Mouse (Mus musculus) neural tube, embryonic 11.5 days (tissue): ENCODE measurements around the gene Fadd. TPM values are rescaled to one million over a fixed set of nuclear protein-coding genes. Genes with fewer than 3 reads are reported as not detected.

Source experiments
- ATAC-seq: fragments of 200-750 bp; cut with Nextera tagmentation; 2 replicates; pipeline ENCODE4 v1.8.0; 2017; ENCODE audit warnings: moderate number of reproducible peaks, mild to moderate bottlenecking, moderate TSS enrichment, moderate library complexity; ENCODE audit not compliant: insufficient read depth, low FRiP score, low TSS enrichment
- DNase-seq: peaks from one replicate; pipeline ENCODE4 v3.0.0-alpha.2; 2015; ENCODE audit warnings: low spot score
- H3K27ac ChIP-seq: fragments of 300-500 bp; sonication (generic); 2 replicates; pipeline ENCODE4 v1.5.1; 2014; ENCODE audit warnings: low read depth, mild to moderate bottlenecking, low read length
- H3K27me3 ChIP-seq: fragments of 300-500 bp; sonication (generic); 2 replicates; pipeline ENCODE4 v1.6.1; 2014; ENCODE audit warnings: mild to moderate bottlenecking, low read length, mixed read lengths; ENCODE audit not compliant: control insufficient read depth, insufficient read depth
- H3K36me3 ChIP-seq: fragments of 300-500 bp; sonication (generic); 2 replicates; pipeline ENCODE4 v1.6.1; 2014; ENCODE audit warnings: mild to moderate bottlenecking, low read length, moderate library complexity, mixed read lengths; ENCODE audit not compliant: control insufficient read depth, insufficient read depth
- H3K4me1 ChIP-seq: fragments of 300-500 bp; sonication (generic); 2 replicates; pipeline ENCODE4 v1.6.1; 2014; ENCODE audit warnings: low read length, mixed read lengths; ENCODE audit not compliant: control insufficient read depth, insufficient read depth
- H3K4me2 ChIP-seq: fragments of 300-500 bp; sonication (generic); 2 replicates; pipeline ENCODE4 v1.6.1; 2014; ENCODE audit warnings: low read depth, mild to moderate bottlenecking, moderate library complexity
- H3K4me3 ChIP-seq: fragments of 300-500 bp; sonication (generic); 2 replicates; pipeline ENCODE4 v1.5.1; 2014; ENCODE audit warnings: low read depth, low read length
- H3K9ac ChIP-seq: fragments of 300-500 bp; sonication (generic); 2 replicates; pipeline ENCODE4 v1.6.1; 2014; ENCODE audit warnings: mild to moderate bottlenecking, low read length
- H3K9me3 ChIP-seq: fragments of 300-500 bp; sonication (generic); 2 replicates; pipeline ENCODE4 v1.6.1; 2016; ENCODE audit warnings: low read length; ENCODE audit not compliant: control insufficient read depth
- WGBS: fragments of 180-500 bp; shearing (Covaris S2); extraction: QIAGEN DNeasy Blood & Tissue Kit; methylation state at CpG from one replicate; pipeline ENCODE4 v1.1.7; 2014; 5-methylcytosine and 5-hydroxymethylcytosine counted together
- polyA plus RNA-seq: library from polyadenylated mRNA; unstranded; fragments of >200 nt; fragmentation: Nextera tagmentation; extraction: Ambion mirVana; gene quantifications from 2 replicates; pipeline ENCODE4 v1.2.1, GENCODE M21; 2014

Gene Fadd
- polyA plus RNA-seq, 1 experiment from 2014 or later, result 9.4 TPM

DNA sequence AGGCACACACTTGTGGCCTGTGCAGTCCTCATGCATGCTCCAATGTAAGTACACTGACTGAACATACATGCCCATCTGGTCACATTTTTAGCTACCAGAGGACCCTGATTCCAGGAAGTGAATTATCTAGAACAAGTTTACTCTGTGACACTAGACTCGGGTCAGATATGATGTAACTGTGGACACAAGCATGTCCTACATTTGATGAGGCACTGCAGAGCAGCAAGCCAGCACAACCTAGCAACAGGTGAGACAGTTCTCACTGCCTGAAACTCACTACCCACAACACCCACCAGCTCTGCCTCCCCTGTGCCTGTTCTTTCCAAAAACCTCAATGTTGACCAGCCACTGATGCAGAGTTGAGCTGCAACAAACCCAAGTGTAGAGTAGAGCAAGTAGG is 31.5 kb downstream of the Fadd start:
- H3K9ac ChIP-seq, result no peak overlapping the region
- no peaks in the 10 kb centered on the region for H3K27me3 ChIP-seq
- no peaks in the 10 kb centered on the region for H3K9me3 ChIP-seq
- ATAC-seq (no peak), DNase-seq (no peak)
- H3K4me3 ChIP-seq, result no peak overlapping the region
- 95% methylated on average over 1 of the region's 1 CpGs for WGBS
- peaks cover 8% of the 10 kb centered on the region for H3K4me1 ChIP-seq
- no peak overlapping the region for H3K4me2 ChIP-seq
- peaks cover 2% of the 10 kb centered on the region; the same call in 1 of the 2 replicates for H3K36me3 ChIP-seq
- no peak overlapping the region for H3K27ac ChIP-seq

DNA sequence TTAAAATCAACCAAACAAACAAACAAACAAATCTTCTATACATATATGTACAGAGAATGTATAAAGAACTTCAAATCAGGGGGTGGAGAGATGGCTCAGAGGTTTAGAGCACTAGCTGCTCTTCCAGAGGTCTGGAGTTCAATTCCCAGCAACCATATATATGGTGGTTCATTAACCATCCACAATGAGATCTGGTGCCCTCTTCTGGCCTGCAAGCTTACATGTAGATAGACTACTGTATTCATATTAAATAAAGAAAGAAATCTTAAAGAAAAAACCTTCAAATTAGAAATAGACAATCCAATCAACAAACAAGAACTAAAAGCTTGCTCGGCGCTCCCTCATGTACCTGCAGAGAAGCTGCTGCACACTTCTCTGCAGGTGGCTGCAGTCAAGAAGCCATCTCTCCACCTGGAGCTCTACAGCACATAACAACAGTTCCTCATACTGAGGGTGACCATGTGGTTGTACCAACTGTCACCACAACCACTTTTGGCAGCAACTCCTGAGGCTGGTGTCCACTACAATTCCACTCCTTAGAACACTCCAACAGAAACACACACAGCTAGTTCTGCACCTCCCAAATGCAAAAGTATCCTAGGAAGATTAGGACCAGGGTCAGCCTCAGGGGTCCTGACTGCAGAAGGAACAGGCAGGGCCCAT is 32.2 kb downstream of the Fadd start:
- no peak for ATAC-seq
- H3K9ac ChIP-seq, result no peak overlapping the region
- no peak overlapping the region for H3K4me3 ChIP-seq
- H3K27ac ChIP-seq, result no peak overlapping the region
- peaks cover 2% of the 10 kb centered on the region; the same call in 1 of the 2 replicates for H3K36me3 ChIP-seq
- peaks cover 8% of the 10 kb centered on the region for H3K4me1 ChIP-seq
- no peak overlapping the region for H3K4me2 ChIP-seq
- no peak for DNase-seq
- no peaks in the 10 kb centered on the region for H3K27me3 ChIP-seq
- H3K9me3 ChIP-seq, result no peaks in the 10 kb centered on the region
- 94% methylated on average over 2 of the region's 2 CpGs for WGBS

DNA sequence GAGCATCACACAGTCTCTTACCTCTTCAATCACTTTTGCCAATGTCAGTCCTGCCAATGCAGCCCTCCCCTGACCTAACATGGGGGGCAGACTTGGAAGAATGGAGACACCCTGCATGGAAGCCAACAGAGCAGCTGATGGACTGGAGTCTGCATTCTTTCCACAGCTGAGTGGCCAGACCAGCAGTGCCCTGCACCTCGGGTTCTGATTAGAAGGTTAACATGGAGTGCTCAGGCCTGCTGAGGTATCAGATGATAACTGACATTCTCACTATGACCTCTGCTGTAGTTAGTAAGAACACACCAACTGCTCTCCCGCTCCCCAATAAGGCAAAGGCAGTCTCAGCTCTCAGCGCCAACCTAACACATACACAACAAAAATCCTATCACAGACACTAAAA is 37.0 kb downstream of the Fadd start:
- ATAC-seq, result no peak
- H3K27me3 ChIP-seq, result no peaks in the 10 kb centered on the region
- H3K36me3 ChIP-seq, result no peaks in the 10 kb centered on the region; the same call in 1 of the 2 replicates
- no peak overlapping the region for H3K27ac ChIP-seq
- WGBS, result 90% methylated on average over 3 of the region's 3 CpGs
- H3K9me3 ChIP-seq, result no peaks in the 10 kb centered on the region
- H3K4me1 ChIP-seq, result no peaks in the 10 kb centered on the region
- DNase-seq, result no peak
- H3K4me3 ChIP-seq, result no peak overlapping the region
- H3K4me2 ChIP-seq, result no peak overlapping the region
- H3K9ac ChIP-seq, result no peak overlapping the region

DNA sequence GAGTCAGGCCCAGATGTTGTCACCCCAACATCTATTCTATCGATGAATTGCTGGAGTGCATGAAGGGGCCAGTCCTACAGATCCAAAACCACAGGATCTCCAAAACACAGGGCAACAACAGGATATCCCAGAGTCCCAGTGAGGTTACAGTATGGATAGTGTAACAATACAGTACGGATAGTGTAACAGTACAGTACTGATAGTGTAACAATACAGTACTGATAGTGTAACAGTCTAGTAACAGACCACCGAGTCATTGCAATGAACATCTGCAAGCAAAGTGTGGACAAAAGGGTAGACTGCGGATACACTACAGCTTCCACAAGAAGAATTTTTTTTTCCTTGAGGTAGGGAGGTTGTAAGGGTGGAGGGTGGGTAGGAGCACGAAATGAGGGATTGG is 40.9 kb downstream of the Fadd start:
- ATAC-seq (no peak), DNase-seq (no peak)
- Histone ChIP-seq H3K4me2 (no peak overlapping the region), H3K4me3 (no peak overlapping the region), H3K27ac (no peak overlapping the region), H3K9ac (no peak overlapping the region), H3K36me3 (no peaks in the 10 kb centered on the region; the same call in 1 of the 2 replicates), H3K27me3 (no peaks in the 10 kb centered on the region), H3K9me3 (no peaks in the 10 kb centered on the region), H3K4me1 (no peaks in the 10 kb centered on the region)
- WGBS, result 95% methylated on average over 5 of the region's 5 CpGs

DNA sequence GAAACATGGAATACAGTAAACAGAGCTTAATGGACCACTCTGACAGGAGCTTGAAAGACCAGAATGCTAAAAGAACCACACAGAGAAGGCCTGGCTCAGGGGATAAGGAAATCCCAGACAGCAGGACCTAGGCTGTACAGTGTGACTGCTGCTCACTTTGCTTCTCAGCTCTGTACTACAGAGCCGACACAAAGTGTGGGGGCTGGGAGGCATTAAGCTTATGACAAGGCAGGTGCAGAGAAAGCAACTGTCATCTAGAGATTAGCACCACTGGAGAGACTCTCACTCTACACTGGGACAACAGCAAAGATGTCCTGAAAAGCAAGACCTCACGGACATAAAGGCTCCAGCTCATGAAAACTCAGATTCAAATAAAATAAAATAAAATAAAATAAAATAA is 43.1 kb downstream of the Fadd start:
- DNase-seq, result no peak
- WGBS, result 85% methylated on average over 2 of the region's 2 CpGs

DNA sequence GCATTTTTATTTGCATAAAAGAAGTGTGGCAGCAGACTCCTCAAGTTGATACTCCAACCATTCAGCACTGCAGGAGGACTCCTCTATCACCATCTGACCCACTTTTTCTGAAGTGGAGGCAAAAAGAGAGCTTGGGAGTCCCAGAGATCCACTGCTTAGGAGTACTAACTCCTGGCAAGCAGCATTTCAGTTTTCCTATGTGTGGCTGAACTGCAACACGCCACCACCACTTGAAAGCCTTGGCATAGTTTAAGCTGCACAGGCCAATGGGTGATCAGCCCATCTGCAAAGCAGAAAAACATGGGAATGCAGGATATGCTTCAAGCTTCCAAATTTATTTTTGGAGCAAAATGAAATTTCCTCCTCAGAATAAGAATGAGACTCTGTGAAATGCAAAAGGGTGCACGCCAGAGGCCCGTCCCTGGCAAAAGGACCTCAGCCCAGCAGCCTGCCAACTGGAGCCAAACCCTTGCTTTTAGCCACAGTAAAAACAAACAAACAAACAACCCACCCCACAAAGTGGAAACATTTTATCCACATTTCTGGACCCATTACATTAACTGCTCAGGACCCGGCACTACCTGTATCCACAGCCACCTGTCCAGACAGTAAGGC is 44.1 kb downstream of the Fadd start:
- Histone ChIP-seq H3K27ac (no peak overlapping the region), H3K36me3 (no peaks in the 10 kb centered on the region; the same call in 1 of the 2 replicates), H3K27me3 (no peaks in the 10 kb centered on the region), H3K9me3 (no peaks in the 10 kb centered on the region), H3K4me3 (no peak overlapping the region), H3K9ac (no peak overlapping the region), H3K4me2 (no peak overlapping the region), H3K4me1 (no peaks in the 10 kb centered on the region)
- 96% methylated on average over 4 of the region's 4 CpGs for WGBS
- ATAC-seq (no peak), DNase-seq (no peak)

More for the DNA sequence above, 43.1 kb downstream of the Fadd start:
- Histone ChIP-seq H3K4me2 (no peak overlapping the region), H3K4me1 (no peaks in the 10 kb centered on the region), H3K27me3 (no peaks in the 10 kb centered on the region), H3K4me3 (no peak overlapping the region), H3K9ac (no peak overlapping the region), H3K27ac (no peak overlapping the region), H3K36me3 (no peaks in the 10 kb centered on the region; the same call in 1 of the 2 replicates), H3K9me3 (no peaks in the 10 kb centered on the region)
- no peak for ATAC-seq

DNA sequence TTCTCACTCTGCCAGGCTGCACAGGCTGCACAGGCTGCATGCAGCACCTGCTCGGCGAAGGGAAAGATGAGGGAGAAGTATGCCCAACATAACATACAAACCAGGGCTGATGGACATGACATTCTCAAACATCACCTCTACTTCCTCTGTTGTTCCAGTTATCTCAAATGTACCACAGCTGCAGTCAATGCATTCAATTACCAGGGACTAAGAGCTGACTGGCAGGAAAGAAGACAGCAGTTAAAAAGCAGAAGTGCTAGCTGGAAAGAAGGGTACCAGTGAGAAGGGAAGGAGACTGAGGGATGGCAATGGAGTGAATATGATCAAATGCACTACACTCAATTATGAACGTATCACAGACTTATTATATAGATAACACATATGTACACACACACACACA is 45.9 kb downstream of the Fadd start:
- H3K9me3 ChIP-seq, result no peaks in the 10 kb centered on the region
- H3K4me2 ChIP-seq, result no peak overlapping the region
- H3K36me3 ChIP-seq, result no peaks in the 10 kb centered on the region; the same call in 1 of the 2 replicates
- no peak for ATAC-seq
- no peak for DNase-seq
- H3K4me1 ChIP-seq, result peaks cover 2% of the 10 kb centered on the region; the same call in 1 of the 2 replicates
- H3K27me3 ChIP-seq, result no peaks in the 10 kb centered on the region
- no peak overlapping the region for H3K4me3 ChIP-seq
- H3K27ac ChIP-seq, result no peak overlapping the region
- H3K9ac ChIP-seq, result no peak overlapping the region
- 91% methylated on average over 3 of the region's 3 CpGs for WGBS

DNA sequence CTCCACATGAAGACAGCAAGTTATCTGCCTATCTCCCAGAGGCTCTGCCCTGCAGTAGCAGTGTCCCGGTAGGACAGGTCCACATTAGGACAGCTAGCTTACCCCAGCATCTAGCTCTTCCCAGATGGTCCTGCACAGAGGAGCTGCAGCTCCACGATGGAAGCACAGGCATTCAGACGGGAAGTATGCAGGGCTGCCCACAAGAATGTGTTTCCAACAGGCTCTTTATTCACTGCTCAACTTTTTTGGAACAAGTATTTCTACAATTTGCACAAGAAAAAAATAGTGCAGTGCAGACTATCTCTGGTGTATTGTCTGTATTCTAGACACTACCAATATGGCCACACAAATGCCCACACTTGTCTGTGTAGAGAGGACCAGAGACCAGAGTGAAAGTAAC is 47.5 kb downstream of the Fadd start:
- H3K27me3 ChIP-seq, result no peaks in the 10 kb centered on the region
- no peak for ATAC-seq
- WGBS, result 81% methylated on average over 3 of the region's 3 CpGs

More for the DNA sequence above, 47.5 kb downstream of the Fadd start:
- H3K4me3 ChIP-seq, result no peak overlapping the region
- no peak overlapping the region for H3K4me2 ChIP-seq
- H3K9ac ChIP-seq, result no peak overlapping the region
- H3K9me3 ChIP-seq, result no peaks in the 10 kb centered on the region
- H3K27ac ChIP-seq, result no peak overlapping the region
- peaks cover 2% of the 10 kb centered on the region; the same call in 1 of the 2 replicates for H3K4me1 ChIP-seq
- no peak for DNase-seq
- no peaks in the 10 kb centered on the region for H3K36me3 ChIP-seq
